Mouse (Mus musculus): ENCODE measurements around the gene Coa7. TPM values are rescaled to one million over a fixed set of nuclear protein-coding genes. Genes with fewer than 3 reads are reported as not detected.

The Coa7 gene
- polyA plus RNA-seq, 1 experiment from 2014 or later, result 53.7 TPM

DNA sequence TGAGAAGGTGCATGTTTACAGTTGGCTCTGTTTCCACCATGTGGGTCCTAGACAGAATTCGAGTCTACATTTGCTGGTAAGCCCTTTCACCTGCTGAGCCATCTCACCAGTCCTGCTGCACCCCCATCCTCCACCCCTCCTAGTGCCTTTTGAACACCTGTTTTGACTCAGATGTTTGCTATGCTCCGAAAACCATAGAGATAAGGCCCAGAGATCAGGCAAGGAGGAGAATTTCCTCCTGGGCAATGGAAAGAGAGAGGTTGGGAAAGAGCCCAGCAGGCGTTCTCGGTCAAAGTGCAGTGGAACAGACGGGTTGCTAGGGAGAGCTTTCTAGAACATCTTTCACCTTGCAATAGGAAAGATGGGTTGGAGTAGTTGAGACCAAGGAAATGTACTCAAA lies 63.2 kb downstream of the Coa7 start:
- ATAC-seq (replicated peaks; ENCODE audit: insufficient number of reproducible peaks, low FRiP score, low TSS enrichment, low read depth), result no peak
- H3K36me3 ChIP-seq (replicated peaks; ENCODE audit: control insufficient read depth, insufficient read depth, low read depth, low read length), result no peaks in the 10 kb centered on the region
- no peaks in the 10 kb centered on the region for H3K9me3 ChIP-seq (replicated peaks; ENCODE audit: control insufficient read depth, low read length)
- H3K27ac ChIP-seq (replicated peaks; ENCODE audit: low read depth, low read length), result no peak overlapping the region
- DNase-seq (ENCODE audit: low spot score), result no peak
- no peak overlapping the region for H3K4me3 ChIP-seq (ENCODE audit: low read depth, low read length)
- no peaks in the 10 kb centered on the region for H3K27me3 ChIP-seq (ENCODE audit: control insufficient read depth, insufficient read depth, low read length)
- no peaks in the 10 kb centered on the region for H3K4me1 ChIP-seq (ENCODE audit: control insufficient read depth, insufficient read depth, low read length)
- WGBS, result 78% methylated on average over 5 of the region's 5 CpGs
- H3K9ac ChIP-seq (replicated peaks; ENCODE audit: low read length), result no peak overlapping the region
- H3K4me2 ChIP-seq (ENCODE audit: low read depth, low read length), result no peak overlapping the region

Other genes starting within 250 kb of the Coa7 start
- 0.49 and 0.84 TPM in 2 replicates for gene Podn, start 231.7 kb upstream of the Coa7 start, polyA plus RNA-seq (2014; fragmentation: Nextera tagmentation; extraction: Ambion mirVana)
- gene Scp2, start 183.1 kb upstream of the Coa7 start, polyA plus RNA-seq (2014; fragmentation: Nextera tagmentation; extraction: Ambion mirVana), result 183 and 186 TPM in 2 replicates
- 24.4 and 25.3 TPM in 2 replicates for gene Echdc2, start 162.7 kb upstream of the Coa7 start, polyA plus RNA-seq (2014; fragmentation: Nextera tagmentation; extraction: Ambion mirVana)
- gene Zyg11a, start 110.1 kb upstream of the Coa7 start, polyA plus RNA-seq (2014; fragmentation: Nextera tagmentation; extraction: Ambion mirVana), result 0.11 TPM in 1 of 2 replicates, not detected in the other
- gene Zyg11b, start 27.0 kb upstream of the Coa7 start, polyA plus RNA-seq (2014; fragmentation: Nextera tagmentation; extraction: Ambion mirVana), result 14.0 TPM in 2 replicates
- gene Shisal2a, start 55.2 kb downstream of the Coa7 start, polyA plus RNA-seq (2014; fragmentation: Nextera tagmentation; extraction: Ambion mirVana), result 8.5 and 10.2 TPM in 2 replicates
- 44.9 and 46.4 TPM in 2 replicates for gene Gpx7, start 78.8 kb downstream of the Coa7 start, polyA plus RNA-seq (2014; fragmentation: Nextera tagmentation; extraction: Ambion mirVana)
- gene Tut4, start 131.3 kb downstream of the Coa7 start, polyA plus RNA-seq (2014; fragmentation: Nextera tagmentation; extraction: Ambion mirVana), result 94.6 and 110 TPM in 2 replicates